Mouse (Mus musculus): ENCODE measurements around the gene Thap3. TPM values are rescaled to one million over a fixed set of nuclear protein-coding genes. Genes with fewer than 3 reads are reported as not detected.
A peak's percentile ranks its signal among the peaks of the same experiment; 100 is the strongest.

Gene Thap3
- polyA plus RNA-seq, 1 experiment from 2014 or later, result 17.4 TPM

GRCm38 (mm10) chr4:151938089-151938488 is 50.7 kb downstream of the Thap3 start:
- H3K4me2 ChIP-seq (ENCODE audit: low read depth), result no peak overlapping the region
- no peak overlapping the region for H3K4me3 ChIP-seq (ENCODE audit: low read depth, low read length)
- H3K36me3 ChIP-seq (ENCODE audit: control insufficient read depth, insufficient read depth, low read length), result no peaks in the 10 kb centered on the region
- H3K9ac ChIP-seq (ENCODE audit: low read length), result no peak overlapping the region
- DNase-seq (ENCODE audit: low spot score) (no peak), ATAC-seq (ENCODE audit: insufficient read depth, low FRiP score, low TSS enrichment) (no peak)
- no peaks in the 10 kb centered on the region for H3K27me3 ChIP-seq (ENCODE audit: control insufficient read depth, insufficient read depth, low read length)
- no peak overlapping the region for H3K27ac ChIP-seq (ENCODE audit: low read depth, low read length)
- WGBS, result 92% methylated on average over 3 of the region's 3 CpGs
- no peaks in the 10 kb centered on the region for H3K9me3 ChIP-seq (ENCODE audit: control insufficient read depth, low read length)
- H3K4me1 ChIP-seq (ENCODE audit: control insufficient read depth, insufficient read depth, low read length), result peaks cover 10% of the 10 kb centered on the region

GRCm38 (mm10) chr4:151937441-151937840 is 51.4 kb downstream of the Thap3 start:
- 93% methylated on average over 13 of the region's 13 CpGs for WGBS
- DNase-seq (ENCODE audit: low spot score) (no peak), ATAC-seq (ENCODE audit: insufficient read depth, low FRiP score, low TSS enrichment) (no peak)
- no peak overlapping the region for H3K9ac ChIP-seq (ENCODE audit: low read length)
- H3K4me1 ChIP-seq (ENCODE audit: control insufficient read depth, insufficient read depth, low read length), result peaks cover 10% of the 10 kb centered on the region
- no peak overlapping the region for H3K4me3 ChIP-seq (ENCODE audit: low read depth, low read length)
- H3K27me3 ChIP-seq (ENCODE audit: control insufficient read depth, insufficient read depth, low read length), result no peaks in the 10 kb centered on the region
- no peaks in the 10 kb centered on the region for H3K9me3 ChIP-seq (ENCODE audit: control insufficient read depth, low read length)
- no peak overlapping the region for H3K4me2 ChIP-seq (ENCODE audit: low read depth)
- H3K27ac ChIP-seq (ENCODE audit: low read depth, low read length), result no peak overlapping the region
- no peaks in the 10 kb centered on the region for H3K36me3 ChIP-seq (ENCODE audit: control insufficient read depth, insufficient read depth, low read length)

GRCm38 (mm10) chr4:151934215-151934572 is 54.6 kb downstream of the Thap3 start:
- Histone ChIP-seq H3K4me3 (ENCODE audit: low read depth, low read length) (peak overlapping the region; percentile 100), H3K27me3 (ENCODE audit: control insufficient read depth, insufficient read depth, low read length) (no peaks in the 10 kb centered on the region), H3K9me3 (ENCODE audit: control insufficient read depth, low read length) (no peaks in the 10 kb centered on the region), H3K9ac (ENCODE audit: low read length) (peak overlapping the region; percentile 96), H3K36me3 (ENCODE audit: control insufficient read depth, insufficient read depth, low read length) (no peaks in the 10 kb centered on the region), H3K4me1 (ENCODE audit: control insufficient read depth, insufficient read depth, low read length) (peaks cover 10% of the 10 kb centered on the region), H3K4me2 (ENCODE audit: low read depth) (peak overlapping the region; percentile 97), H3K27ac (ENCODE audit: low read depth, low read length) (no peak overlapping the region)
- no peak for ATAC-seq (ENCODE audit: insufficient read depth, low FRiP score, low TSS enrichment)
- no peak for DNase-seq (ENCODE audit: low spot score)
- under 1% methylated on average over 23 of the region's 23 CpGs for WGBS

GRCm38 (mm10) chr4:151933505-151934214 is 55.1 kb downstream of the Thap3 start, which contains the start of gene Dnajc11:
TSS of gene Dnajc11 (plus strand) at chr4:151933691.
- Histone ChIP-seq H3K27ac (ENCODE audit: low read depth, low read length) (no peak within 1 kb of the TSS), H3K4me2 (ENCODE audit: low read depth) (peak within 1 kb of the TSS; percentile 97), H3K27me3 (ENCODE audit: control insufficient read depth, insufficient read depth, low read length) (no peaks in the 10 kb centered on the region), H3K36me3 (ENCODE audit: control insufficient read depth, insufficient read depth, low read length) (no peaks in the 10 kb centered on the region), H3K4me3 (ENCODE audit: low read depth, low read length) (peak within 1 kb of the TSS; percentile 100), H3K9ac (ENCODE audit: low read length) (peak within 1 kb of the TSS; percentile 96), H3K4me1 (ENCODE audit: control insufficient read depth, insufficient read depth, low read length) (peaks cover 10% of the 10 kb centered on the region), H3K9me3 (ENCODE audit: control insufficient read depth, low read length) (no peaks in the 10 kb centered on the region)
- WGBS, result under 1% methylated on average over 82 of the region's 83 CpGs
- DNase-seq (ENCODE audit: low spot score) (peak; percentile 94), ATAC-seq (ENCODE audit: insufficient read depth, low FRiP score, low TSS enrichment) (peak; percentile 90)

Other genes with a start within 250 kb of the Thap3 start
- 131 and 134 TPM in 2 replicates for gene Camta1, start 127.1 kb downstream of the Thap3 start, polyA plus RNA-seq (2014; fragmentation: Nextera tagmentation; extraction: Ambion mirVana)
- gene Dnajc11, start 55.3 kb downstream of the Thap3 start, polyA plus RNA-seq (2014; fragmentation: Nextera tagmentation; extraction: Ambion mirVana), result 80.6 and 91.3 TPM in 2 replicates
- 27.6 and 28.8 TPM in 2 replicates for gene Phf13, start 7.3 kb upstream of the Thap3 start, polyA plus RNA-seq (2014; fragmentation: Nextera tagmentation; extraction: Ambion mirVana)
- gene Klhl21, start 19.8 kb upstream of the Thap3 start, polyA plus RNA-seq (2014; fragmentation: Nextera tagmentation; extraction: Ambion mirVana), result 4.0 and 4.6 TPM in 2 replicates
- 17.4 and 23.8 TPM in 2 replicates for gene Zbtb48, start 38.7 kb upstream of the Thap3 start, polyA plus RNA-seq (2014; fragmentation: Nextera tagmentation; extraction: Ambion mirVana)
- 0.38 and 0.66 TPM in 2 replicates for gene Tas1r1, start 49.6 kb upstream of the Thap3 start, polyA plus RNA-seq (2014; fragmentation: Nextera tagmentation; extraction: Ambion mirVana)
- gene Nol9, start 50.3 kb upstream of the Thap3 start, polyA plus RNA-seq (2014; fragmentation: Nextera tagmentation; extraction: Ambion mirVana), result 31.8 and 32.8 TPM in 2 replicates
- 7.2 and 7.3 TPM in 2 replicates for gene Plekhg5, start 83.5 kb upstream of the Thap3 start, polyA plus RNA-seq (2014; fragmentation: Nextera tagmentation; extraction: Ambion mirVana)
- 0.42 and 0.62 TPM in 2 replicates for gene Tnfrsf25, start 126.9 kb upstream of the Thap3 start, polyA plus RNA-seq (2014; fragmentation: Nextera tagmentation; extraction: Ambion mirVana)
- 0.48 and 1.1 TPM in 2 replicates for gene Espn, start 163.4 kb upstream of the Thap3 start, polyA plus RNA-seq (2014; fragmentation: Nextera tagmentation; extraction: Ambion mirVana)
- 2.9 and 3.5 TPM in 2 replicates for gene Hes2, start 169.9 kb upstream of the Thap3 start, polyA plus RNA-seq (2014; fragmentation: Nextera tagmentation; extraction: Ambion mirVana)
- 159 and 173 TPM in 2 replicates for gene Acot7, start 189.1 kb upstream of the Thap3 start, polyA plus RNA-seq (2014; fragmentation: Nextera tagmentation; extraction: Ambion mirVana)

Measured in neural tube, embryonic 11.5 days (tissue).